Mouse (Mus musculus) layer of hippocampus, postnatal 25 days (tissue): Measurements from ENCODE around the gene Aurkb. TPM values are rescaled to one million over a fixed set of nuclear protein-coding genes. Genes with fewer than 3 reads are reported as not detected.
"Not testable (repeated sequence)": the region's sequence is repeated elsewhere in the genome, so short reads cannot be mapped to it uniquely, and the experiment has no call there.

Experiments
- DNase-seq, 2 experiments: peaks; one replicate each; pipeline ENCODE4 v3.0.0; 2022; ENCODE audit warnings: mixed read lengths in 2 of 2, low spot score in 1 of 2; ENCODE audit errors: extremely low spot score in 1 of 2
- total RNA-seq, 2 experiments: library from RNA; stranded (reverse); gene quantifications; 2 replicates each; pipeline ENCODE4 v1.2.3; 2021

Gene Aurkb
- total RNA-seq: 1 to 10 TPM in 1 of 2 experiments, under 1 TPM in 1; 0.85 to 1.0 TPM

DNA sequence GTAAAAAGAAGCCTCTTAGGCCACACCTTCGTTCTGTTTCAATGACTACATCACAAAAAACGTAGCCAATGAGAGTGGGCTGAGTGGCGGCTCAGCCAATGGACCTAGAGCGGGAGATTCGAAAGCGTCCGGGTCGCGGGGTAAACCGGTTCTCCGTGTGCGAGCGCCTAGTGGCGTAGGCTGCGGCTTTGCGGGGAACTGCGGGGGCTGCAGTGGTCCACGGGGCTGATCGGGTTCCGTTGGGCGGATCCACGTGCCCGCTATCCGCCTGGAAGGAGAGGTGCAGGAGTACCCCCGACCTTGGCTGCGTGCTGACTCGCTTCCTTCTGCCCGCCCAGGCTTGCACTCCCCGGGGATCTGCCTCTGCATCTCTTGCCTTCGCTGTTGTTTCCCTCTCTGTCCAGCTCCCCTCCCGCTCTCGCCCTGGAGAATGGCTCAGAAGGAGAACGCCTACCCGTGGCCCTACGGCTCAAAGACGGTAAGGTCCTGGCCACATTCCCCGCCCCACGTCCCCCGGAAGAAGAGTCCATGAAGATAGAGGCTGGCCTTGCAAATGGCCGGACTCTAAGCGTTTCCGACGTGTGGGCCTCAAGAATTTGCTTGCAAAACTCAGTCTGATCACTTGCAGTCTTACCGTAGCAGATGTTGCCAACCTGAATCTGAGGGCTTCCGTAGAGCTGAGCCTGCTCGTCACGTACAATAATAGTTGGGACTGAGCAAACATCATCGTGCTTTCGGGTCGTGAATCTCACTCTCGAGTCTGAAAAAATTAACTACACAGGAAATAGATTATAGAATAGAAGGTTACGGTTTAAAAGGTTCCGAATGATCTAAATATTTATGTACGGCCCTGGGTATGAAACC, at the start of gene Aurkb:
TSS of gene Aurkb (plus strand) at position 117 of the 864 bp plus-strand sequence.
- peak in 1 of 2 experiments; percentile 71 for DNase-seq

DNA sequence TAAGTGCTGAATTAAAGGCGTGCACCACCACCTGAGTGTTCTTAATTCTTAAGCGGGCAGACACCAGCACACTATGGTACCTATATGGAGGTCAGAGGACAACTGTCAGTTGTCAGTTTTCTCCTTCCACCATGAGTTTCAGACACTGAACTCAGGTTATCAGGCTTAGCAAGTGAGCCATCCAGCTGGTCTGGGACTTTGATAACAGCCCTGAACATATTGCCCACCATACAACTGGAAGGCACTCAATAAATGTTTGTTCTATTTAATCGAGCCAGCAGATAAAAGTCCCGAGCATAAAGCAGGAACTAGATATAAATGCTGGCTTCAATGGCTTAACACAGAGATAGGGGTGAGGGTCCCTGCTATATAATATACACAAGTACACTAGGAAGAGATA, 48.4 kb upstream of the Aurkb start:
- DNase-seq: no peak

- not testable (repeated sequence) for DNase-seq
These were observed 42.7 kb upstream of the Aurkb start for GRCm38 (mm10) chr11:69002782-69003181.

DNA sequence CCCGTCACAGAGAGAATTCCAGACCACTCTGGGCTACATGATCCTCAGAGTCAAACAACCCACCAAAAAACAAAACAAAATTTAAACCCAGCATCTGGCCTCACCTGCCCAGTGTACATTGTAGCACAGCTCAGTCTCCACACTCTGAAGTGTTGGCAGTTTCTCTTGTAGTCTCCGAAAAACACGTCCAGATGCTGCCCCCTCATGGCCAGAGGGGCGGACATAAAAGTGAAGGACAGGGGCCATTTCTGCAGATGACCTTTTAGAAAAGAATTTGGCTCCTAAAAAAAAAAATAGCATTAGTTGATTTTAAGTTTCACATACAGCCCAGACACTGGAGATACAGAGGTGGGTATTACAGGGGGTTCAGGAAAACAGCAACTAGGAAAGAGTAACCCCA, 41.9 kb upstream of the Aurkb start:
- no peak for DNase-seq

DNA sequence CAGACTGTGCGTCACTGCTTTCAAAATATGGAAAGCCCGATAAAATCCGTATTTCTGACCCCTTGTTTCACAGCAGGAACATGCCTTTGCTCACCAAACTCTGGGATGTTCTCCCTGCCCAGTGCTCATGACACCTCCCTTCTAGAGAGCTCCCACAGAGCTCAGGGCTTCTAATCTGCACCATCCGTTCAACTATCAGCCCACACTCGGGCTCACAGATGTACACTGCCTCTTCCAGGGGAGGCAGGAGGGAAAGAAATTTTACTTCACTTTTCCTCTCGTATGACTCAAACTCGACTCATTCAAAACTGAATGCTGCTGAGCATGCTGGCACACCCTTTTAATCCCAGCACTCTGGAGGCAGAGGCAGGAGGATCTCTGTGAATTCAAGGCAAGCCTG, 40.3 kb upstream of the Aurkb start:
- no peak for DNase-seq

DNA sequence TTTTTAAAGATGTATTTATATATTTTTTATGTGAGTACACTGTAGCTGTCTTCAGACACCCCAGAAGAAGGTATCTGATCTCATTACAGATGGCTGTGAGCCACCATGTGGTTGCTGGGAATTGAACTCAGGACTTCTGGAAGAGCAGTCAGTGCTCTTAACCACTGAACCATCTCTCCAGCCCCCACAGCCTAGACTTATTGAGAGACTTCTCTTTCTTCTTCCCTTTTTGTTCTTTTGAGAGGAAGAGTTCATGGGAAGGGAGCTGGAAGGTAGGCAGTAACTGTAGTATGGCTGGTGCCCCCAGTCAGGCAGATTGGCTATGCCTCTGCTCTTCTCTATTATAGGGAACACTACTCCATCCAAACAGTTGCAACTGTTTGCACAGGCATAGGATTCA, 38.9 kb upstream of the Aurkb start:
- not testable (repeated sequence) for DNase-seq

DNA sequence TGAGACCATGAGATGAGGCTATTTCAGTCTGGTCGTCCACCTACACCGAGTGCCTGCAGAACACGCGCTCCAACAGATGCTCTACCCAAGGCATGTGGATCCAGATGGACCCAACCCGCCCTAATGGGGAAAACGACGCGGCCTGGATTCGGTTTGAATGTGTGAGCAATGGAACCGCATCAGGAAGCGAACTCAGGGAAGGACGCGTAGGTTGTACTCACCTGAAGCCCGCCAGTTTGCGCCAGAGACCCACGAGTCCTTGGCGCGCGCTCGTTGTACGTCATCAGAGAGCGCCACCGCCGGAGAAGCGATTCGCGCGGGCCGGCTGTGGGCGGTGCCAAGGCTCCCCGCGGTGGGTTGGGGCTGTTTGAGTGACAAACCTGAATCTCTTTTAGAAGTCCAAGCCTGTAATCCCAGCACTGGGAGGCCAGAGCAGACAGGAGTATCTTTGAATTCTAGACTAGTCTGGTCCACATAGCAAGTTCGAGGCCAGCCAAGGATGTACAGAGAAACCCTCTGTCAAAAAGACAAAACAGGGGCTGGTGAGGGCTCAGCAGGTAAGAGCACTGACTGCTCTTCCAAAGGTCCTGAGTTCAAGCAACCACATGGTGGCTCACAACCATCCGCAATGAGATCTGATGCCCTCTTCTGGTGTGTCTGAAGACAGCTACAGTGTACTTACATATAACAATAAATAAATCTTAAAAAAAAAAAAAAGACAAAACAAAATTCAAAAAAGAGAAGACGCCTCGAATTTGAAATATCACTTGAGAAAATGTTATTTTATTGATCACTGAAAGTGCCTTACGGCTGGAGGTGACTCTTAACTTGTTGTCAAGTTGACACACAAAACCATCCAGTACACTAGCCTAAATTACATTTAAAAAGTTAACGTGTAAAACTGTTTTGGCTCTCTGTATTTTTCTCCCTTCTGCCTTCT, 37.0 kb upstream of the Aurkb start, which contains the start of gene Pfas:
TSS of gene Pfas (minus strand) at position 279 of the 940 bp plus-strand sequence.
- DNase-seq: peak; percentile 84 to 87

DNA sequence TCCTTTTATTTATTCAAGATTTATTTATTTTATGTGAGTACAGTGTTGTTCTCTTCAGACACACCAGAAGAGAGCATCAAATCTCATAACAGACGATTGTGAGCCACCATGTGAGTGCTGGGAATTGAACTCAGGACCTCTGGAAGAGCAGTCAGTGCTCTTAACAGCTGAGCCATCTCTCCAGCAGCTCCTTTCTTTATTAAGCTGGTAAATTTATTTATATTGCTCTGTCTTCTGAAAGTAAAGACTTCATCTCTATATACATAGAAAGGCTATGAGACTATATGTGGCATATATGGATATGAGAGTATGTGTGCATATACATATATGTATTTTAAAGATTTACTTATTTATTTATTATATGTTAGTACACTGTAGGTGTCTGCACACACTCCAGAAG, 35.9 kb upstream of the Aurkb start:
- DNase-seq: no peak

DNA sequence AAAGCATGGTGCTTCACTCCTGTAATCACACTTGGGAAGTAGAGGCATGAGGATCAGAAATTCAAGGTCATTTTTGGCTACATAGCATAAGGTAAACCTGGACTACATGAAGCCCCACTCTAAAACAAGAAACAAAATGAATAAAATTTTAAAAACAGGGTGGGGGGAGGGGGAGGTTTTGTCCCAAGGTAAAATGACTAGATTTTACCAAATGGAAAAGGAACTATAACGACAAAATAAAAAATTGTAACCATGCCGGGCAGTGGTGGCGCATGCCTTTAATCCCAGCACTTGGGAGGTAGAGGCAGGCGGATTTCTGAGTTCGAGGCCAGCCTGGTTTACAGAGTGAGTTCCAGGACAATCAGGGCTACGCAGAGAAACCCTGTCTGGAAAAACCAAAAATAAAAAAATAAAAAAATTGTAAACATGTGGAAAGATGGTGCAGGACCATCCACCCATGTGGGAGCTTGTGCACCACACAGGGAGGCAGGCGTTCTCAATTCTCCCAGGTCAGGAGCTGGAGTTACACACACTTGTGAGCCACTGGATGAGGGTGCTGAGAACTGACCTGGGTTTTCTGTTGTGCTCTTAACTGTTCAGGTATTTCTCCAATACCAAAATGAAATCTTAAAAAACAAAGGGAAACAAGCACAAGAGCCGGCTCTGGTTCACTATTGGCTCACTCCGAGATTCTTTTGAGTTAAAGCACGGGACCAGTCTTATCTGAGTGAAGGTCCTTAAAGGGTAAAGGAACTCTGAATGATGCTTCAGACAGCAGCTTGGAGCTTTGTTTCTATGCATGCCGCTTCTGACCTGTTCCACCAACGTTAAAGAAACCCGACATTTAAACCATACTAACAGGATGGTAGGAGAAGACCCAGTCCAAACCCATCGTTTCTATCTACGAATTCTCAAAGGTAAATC, 34.8 kb upstream of the Aurkb start:
- DNase-seq: no peak

GRCm38 (mm10) chr11:69011445-69011844, 34.0 kb upstream of the Aurkb start:
- DNase-seq: not testable (repeated sequence)

- peak; percentile 64 to 72 for DNase-seq
These were observed 33.3 kb upstream of the Aurkb start for GRCm38 (mm10) chr11:69012071-69012601.

GRCm38 (mm10) chr11:69015644-69016441, 29.6 kb upstream of the Aurkb start, which contains the start of gene Ctc1:
Ctc1 (plus strand) TSS chr11:69015911.
- DNase-seq: peak; percentile 79 to 82

DNA sequence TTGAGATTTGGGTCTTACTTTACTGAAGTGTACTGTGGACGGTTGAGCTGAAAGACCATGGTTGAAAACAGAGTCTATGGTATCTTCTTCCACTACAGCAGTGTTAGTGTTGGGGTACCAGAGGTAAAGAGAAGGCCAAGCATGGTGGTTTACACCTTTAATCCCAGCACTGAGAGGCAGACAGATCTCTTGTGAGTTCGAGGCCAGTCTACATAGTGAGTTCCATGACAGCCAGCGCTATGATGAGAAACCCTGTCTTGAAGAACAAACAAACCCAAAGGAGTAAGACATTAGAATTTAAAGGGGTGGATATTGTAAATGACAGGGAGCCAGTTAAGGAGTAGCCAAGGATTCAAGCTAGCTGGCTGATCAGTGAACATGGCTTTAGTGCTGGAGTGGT, 28.7 kb upstream of the Aurkb start:
- DNase-seq: no peak

- no peak for DNase-seq
These were observed 24.8 kb upstream of the Aurkb start for GRCm38 (mm10) chr11:69020691-69021090.

- DNase-seq: no peak
These were observed 18.9 kb upstream of the Aurkb start for GRCm38 (mm10) chr11:69026562-69026961.

DNA sequence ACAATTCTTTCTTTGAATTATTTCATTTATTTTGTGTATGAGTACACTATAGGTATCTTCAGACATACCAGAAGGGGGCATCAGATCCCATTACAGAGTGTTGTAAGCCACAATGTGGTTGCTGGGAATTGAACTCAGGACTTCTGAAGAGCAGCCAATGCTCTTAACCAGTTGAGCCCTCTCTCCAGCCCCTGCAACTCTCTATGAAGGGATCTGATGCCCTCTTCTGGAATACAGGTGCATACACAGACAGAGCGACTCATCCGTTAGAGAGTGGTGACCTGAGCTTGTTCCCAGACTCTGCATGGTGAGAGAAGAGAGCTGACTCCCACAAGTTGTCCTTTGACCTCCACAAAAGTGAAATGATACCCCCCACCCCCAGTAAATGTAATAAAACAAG, 16.6 kb upstream of the Aurkb start:
- no peak for DNase-seq

- no peak for DNase-seq
These were observed 11.9 kb upstream of the Aurkb start for GRCm38 (mm10) chr11:69033552-69033951.

- no peak for DNase-seq
These were observed 10.9 kb upstream of the Aurkb start for GRCm38 (mm10) chr11:69034585-69034984.

GRCm38 (mm10) chr11:69035411-69035810, 10.0 kb upstream of the Aurkb start:
- no peak for DNase-seq
